Mouse (Mus musculus): ENCODE measurements around the gene Dcn. TPM values are rescaled to one million over a fixed set of nuclear protein-coding genes. Genes with fewer than 3 reads are reported as not detected.
A peak's percentile ranks its signal among the peaks of the same experiment; 100 is the strongest.

The Dcn gene
- 97.6 and 106 TPM in 2 replicates for polyA plus RNA-seq (2012; rRNA removed)

DNA sequence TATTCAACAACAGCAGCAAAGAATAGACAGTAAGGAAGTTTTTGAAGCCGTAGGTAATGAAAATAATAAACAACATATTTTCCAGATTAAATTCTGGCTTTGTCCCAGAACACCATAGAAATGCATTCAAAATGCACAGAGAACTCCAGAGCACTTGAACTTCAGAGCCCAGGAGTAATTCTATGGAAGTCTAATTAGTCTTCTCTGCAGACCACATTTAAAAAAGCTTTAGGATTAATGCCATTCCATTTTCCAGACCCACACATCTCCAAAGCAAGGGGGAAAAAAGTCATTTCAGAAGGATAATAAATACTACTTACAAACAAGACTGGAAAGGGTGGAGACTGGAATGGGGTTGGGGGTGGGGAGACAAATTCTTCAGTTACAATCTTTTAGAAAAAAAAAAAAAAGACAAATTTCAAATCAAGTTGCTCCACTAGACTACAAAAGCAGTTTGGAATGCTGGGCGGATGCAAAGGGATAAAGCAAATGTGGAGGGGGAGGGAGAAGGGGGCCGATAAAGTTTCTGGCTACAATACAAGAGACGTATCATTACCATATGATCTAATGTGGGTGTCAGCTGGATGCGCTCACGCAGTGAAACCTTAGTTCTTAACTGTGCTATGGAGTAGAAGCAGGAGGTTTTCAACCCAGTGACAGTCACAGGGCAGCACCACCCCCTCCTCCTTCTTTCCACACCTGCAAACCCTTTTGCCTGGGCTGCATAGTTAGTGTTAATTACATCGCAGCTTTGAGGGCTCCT, at the start of gene Dcn:
Gene Dcn, plus strand, starts transcription at position 606 of the 763 bp plus-strand sequence.
- DNase-seq: peak; percentile 20
- Histone ChIP-seq H3K4me1 (ENCODE audit: control insufficient read depth, insufficient read depth, low read length) (no peaks in the 10 kb centered on the region), H3K27ac (ENCODE audit: insufficient read depth, low read depth, low read length) (peak within 1 kb of the TSS; percentile 82), H3K27me3 (replicated peaks; ENCODE audit: control insufficient read depth, insufficient read depth, low read length) (no peaks in the 10 kb centered on the region), H3K36me3 (ENCODE audit: control insufficient read depth, insufficient read depth, low read length) (no peaks in the 10 kb centered on the region), H3K4me3 (ENCODE audit: insufficient read depth, low read depth, low read length) (peak within 1 kb of the TSS; percentile 4; the same call in 1 of the 2 replicates)
- no peak for TF ChIP-seq CTCF (conservative IDR thresholded peaks at IDR 0.05; ENCODE audit: insufficient read depth, insufficient read length, low read depth, low read length)
- no peak for TF ChIP-seq POLR2A (IDR thresholded peaks at IDR 0.05; ENCODE audit: low read depth, low read length)
- 14% methylated on average over 7 of the region's 7 CpGs for WGBS

DNA sequence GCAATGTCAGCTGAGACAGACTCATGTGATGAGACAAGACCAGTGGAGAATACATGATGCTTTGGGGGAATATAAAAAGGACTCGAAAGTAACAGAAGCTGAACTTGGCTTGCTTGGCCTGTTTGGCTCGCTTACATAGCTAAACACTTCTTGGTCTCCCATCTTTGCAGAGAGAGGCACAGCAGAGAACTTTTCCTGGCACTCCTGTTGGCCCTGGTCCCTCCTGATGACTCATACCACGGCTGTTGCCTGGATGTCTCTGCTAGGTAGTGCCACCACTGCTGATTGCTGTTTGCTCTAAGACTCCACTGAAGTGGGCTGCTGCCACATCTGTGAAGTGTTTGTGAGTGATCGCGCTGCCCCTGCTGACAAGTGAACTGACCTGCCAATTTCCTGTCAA, 42.7 kb upstream of the Dcn start:
- Histone ChIP-seq H3K4me3 (ENCODE audit: insufficient read depth, low read depth, low read length) (no peak overlapping the region), H3K36me3 (ENCODE audit: control insufficient read depth, insufficient read depth, low read length) (no peaks in the 10 kb centered on the region), H3K4me1 (ENCODE audit: control insufficient read depth, insufficient read depth, low read length) (no peaks in the 10 kb centered on the region), H3K27me3 (replicated peaks; ENCODE audit: control insufficient read depth, insufficient read depth, low read length) (no peaks in the 10 kb centered on the region), H3K27ac (ENCODE audit: insufficient read depth, low read depth, low read length) (no peak overlapping the region)
- TF ChIP-seq POLR2A (IDR thresholded peaks at IDR 0.05; ENCODE audit: low read depth, low read length) (no peak), CTCF (conservative IDR thresholded peaks at IDR 0.05; ENCODE audit: insufficient read depth, insufficient read length, low read depth, low read length) (no peak)
- WGBS: 76% methylated on average over 5 of the region's 5 CpGs
- no peak for DNase-seq

DNA sequence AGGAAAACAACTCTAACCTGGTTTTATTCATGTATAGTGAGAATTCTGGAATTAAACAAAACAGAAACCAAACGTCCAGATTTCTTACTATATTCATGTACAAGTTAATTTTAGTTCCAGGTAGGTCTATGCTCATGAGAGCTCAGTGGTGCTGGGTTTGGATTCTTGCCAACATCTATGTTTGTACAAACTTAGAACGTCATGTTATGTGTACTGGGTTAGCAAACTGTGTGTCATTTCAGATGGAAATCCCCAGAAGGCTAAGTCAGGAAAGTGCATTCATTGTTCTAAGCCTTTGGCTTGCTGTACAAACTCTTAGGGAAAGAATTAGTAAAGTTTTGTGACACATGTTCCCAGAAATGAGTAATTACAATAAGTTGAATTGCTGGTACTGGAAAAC, 37.1 kb upstream of the Dcn start:
- no peak overlapping the region for H3K4me3 ChIP-seq (ENCODE audit: insufficient read depth, low read depth, low read length)
- H3K27ac ChIP-seq (ENCODE audit: insufficient read depth, low read depth, low read length): no peak overlapping the region
- no peaks in the 10 kb centered on the region for H3K36me3 ChIP-seq (ENCODE audit: control insufficient read depth, insufficient read depth, low read length)
- 45% methylated on average over 2 of the region's 2 CpGs for WGBS
- no peaks in the 10 kb centered on the region for H3K4me1 ChIP-seq (ENCODE audit: control insufficient read depth, insufficient read depth, low read length)
- no peak for TF ChIP-seq POLR2A (IDR thresholded peaks at IDR 0.05; ENCODE audit: low read depth, low read length)
- no peak for TF ChIP-seq CTCF (conservative IDR thresholded peaks at IDR 0.05; ENCODE audit: insufficient read depth, insufficient read length, low read depth, low read length)
- H3K27me3 ChIP-seq (replicated peaks; ENCODE audit: control insufficient read depth, insufficient read depth, low read length): no peaks in the 10 kb centered on the region
- no peak for DNase-seq

DNA sequence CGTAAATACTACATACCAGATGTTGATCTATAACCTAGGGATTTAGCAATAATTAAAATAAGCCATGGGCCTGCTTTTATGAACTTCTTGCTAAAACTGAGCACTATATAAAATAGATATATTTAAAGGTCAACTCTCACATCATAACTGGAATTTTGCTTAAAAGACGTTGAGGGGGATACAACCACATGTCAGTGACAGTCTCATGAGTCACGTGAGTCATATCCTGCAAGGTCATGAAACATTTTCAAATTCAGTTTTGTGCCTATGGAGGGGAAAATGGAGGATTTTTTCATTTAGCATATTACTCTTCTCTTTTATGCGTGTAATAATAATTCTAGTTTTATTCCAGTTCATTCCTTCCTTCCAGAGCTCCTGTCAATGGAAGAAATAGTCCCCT, 32.9 kb upstream of the Dcn start:
- Histone ChIP-seq H3K27me3 (replicated peaks; ENCODE audit: control insufficient read depth, insufficient read depth, low read length) (no peaks in the 10 kb centered on the region), H3K4me1 (ENCODE audit: control insufficient read depth, insufficient read depth, low read length) (no peaks in the 10 kb centered on the region), H3K4me3 (ENCODE audit: insufficient read depth, low read depth, low read length) (no peak overlapping the region), H3K36me3 (ENCODE audit: control insufficient read depth, insufficient read depth, low read length) (no peaks in the 10 kb centered on the region), H3K27ac (ENCODE audit: insufficient read depth, low read depth, low read length) (no peak overlapping the region)
- no peak for DNase-seq
- no peak for TF ChIP-seq CTCF (conservative IDR thresholded peaks at IDR 0.05; ENCODE audit: insufficient read depth, insufficient read length, low read depth, low read length)
- TF ChIP-seq POLR2A (IDR thresholded peaks at IDR 0.05; ENCODE audit: low read depth, low read length): no peak
- WGBS: 83% methylated on average over 4 of the region's 4 CpGs

DNA sequence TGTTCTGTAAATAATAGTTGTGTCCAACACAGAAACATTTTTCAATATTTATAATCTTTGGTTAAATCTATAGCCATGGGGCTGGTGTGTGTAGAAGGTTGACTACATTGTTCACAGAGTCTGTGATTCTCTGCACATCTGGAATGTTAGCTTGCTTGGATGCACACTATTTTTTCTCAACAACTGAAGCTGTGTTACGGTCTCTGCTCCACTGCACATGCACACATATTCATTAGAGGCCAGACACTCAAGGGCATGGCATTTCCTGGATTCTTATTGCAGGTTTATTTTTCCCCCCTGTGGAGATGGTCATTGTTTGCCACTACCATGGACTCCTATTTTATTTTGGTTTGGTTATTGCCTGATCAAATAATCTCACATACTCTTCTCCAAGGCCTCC, 26.5 kb upstream of the Dcn start:
- TF ChIP-seq CTCF (conservative IDR thresholded peaks at IDR 0.05; ENCODE audit: insufficient read depth, insufficient read length, low read depth, low read length): no peak
- TF ChIP-seq POLR2A (IDR thresholded peaks at IDR 0.05; ENCODE audit: low read depth, low read length): no peak
- Histone ChIP-seq H3K4me3 (ENCODE audit: insufficient read depth, low read depth, low read length) (no peak overlapping the region), H3K36me3 (ENCODE audit: control insufficient read depth, insufficient read depth, low read length) (no peaks in the 10 kb centered on the region), H3K27ac (ENCODE audit: insufficient read depth, low read depth, low read length) (no peak overlapping the region), H3K4me1 (ENCODE audit: control insufficient read depth, insufficient read depth, low read length) (no peaks in the 10 kb centered on the region), H3K27me3 (replicated peaks; ENCODE audit: control insufficient read depth, insufficient read depth, low read length) (no peaks in the 10 kb centered on the region)
- no peak for DNase-seq
- WGBS: 29% methylated on average over 1 of the region's 1 CpGs

DNA sequence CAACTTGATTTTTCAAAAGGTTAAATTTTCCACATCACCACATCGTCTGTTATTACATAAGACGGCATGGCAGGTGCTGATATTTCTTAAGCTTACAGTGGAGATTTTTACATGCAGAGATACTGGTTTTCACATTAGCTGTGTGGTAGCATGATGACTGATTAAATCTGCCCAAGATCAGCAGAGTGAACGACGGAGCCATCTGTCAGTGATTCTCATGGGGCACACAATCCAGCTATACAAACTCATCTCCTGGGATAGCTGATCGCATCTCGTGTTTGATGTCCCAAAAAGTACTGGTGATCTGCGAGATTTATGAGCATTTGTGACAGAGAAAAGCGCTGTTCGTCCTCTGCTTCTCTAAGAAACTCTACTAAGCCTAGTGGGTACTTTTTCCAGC, 25.9 kb upstream of the Dcn start:
- no peak overlapping the region for H3K4me3 ChIP-seq (ENCODE audit: insufficient read depth, low read depth, low read length)
- no peak for DNase-seq
- no peaks in the 10 kb centered on the region for H3K27me3 ChIP-seq (replicated peaks; ENCODE audit: control insufficient read depth, insufficient read depth, low read length)
- H3K27ac ChIP-seq (ENCODE audit: insufficient read depth, low read depth, low read length): no peak overlapping the region
- no peaks in the 10 kb centered on the region for H3K36me3 ChIP-seq (ENCODE audit: control insufficient read depth, insufficient read depth, low read length)
- TF ChIP-seq POLR2A (IDR thresholded peaks at IDR 0.05; ENCODE audit: low read depth, low read length) (no peak), CTCF (conservative IDR thresholded peaks at IDR 0.05; ENCODE audit: insufficient read depth, insufficient read length, low read depth, low read length) (no peak)
- 59% methylated on average over 9 of the region's 9 CpGs for WGBS
- no peaks in the 10 kb centered on the region for H3K4me1 ChIP-seq (ENCODE audit: control insufficient read depth, insufficient read depth, low read length)

DNA sequence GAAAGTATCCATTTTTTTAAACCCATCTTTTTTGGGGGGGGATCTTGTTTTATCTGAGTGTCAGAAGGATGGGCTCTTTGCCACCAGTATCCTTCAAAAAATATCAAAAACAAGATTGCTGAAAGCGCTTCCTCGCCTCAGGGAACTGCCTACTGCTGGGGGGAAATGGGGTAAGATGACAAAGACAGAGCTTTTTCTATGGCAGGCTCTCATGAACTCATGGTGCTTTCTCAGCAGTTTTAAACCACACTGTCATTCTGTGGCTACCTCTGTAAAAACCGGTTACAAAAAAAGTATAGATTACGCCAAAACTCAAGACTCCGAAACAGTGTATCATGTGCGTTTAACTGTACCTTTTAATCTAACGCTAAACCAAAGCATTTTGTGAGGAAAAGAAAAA, 22.4 kb upstream of the Dcn start:
- WGBS: 89% methylated on average over 7 of the region's 7 CpGs
- Histone ChIP-seq H3K4me1 (ENCODE audit: control insufficient read depth, insufficient read depth, low read length) (no peaks in the 10 kb centered on the region), H3K27ac (ENCODE audit: insufficient read depth, low read depth, low read length) (no peak overlapping the region), H3K4me3 (ENCODE audit: insufficient read depth, low read depth, low read length) (no peak overlapping the region), H3K36me3 (ENCODE audit: control insufficient read depth, insufficient read depth, low read length) (no peaks in the 10 kb centered on the region), H3K27me3 (replicated peaks; ENCODE audit: control insufficient read depth, insufficient read depth, low read length) (no peaks in the 10 kb centered on the region)
- no peak for DNase-seq
- TF ChIP-seq POLR2A (IDR thresholded peaks at IDR 0.05; ENCODE audit: low read depth, low read length) (no peak), CTCF (conservative IDR thresholded peaks at IDR 0.05; ENCODE audit: insufficient read depth, insufficient read length, low read depth, low read length) (no peak)

All from kidney, adult 2 months (tissue).